Mouse (Mus musculus) G1E (cell line): ENCODE measurements around the gene Galt.

Experiments used
- CTCF ChIP-seq: IDR thresholded peaks from 2 replicates; pipeline ENCODE4 v1.5.1; 2012; ENCODE audit warnings: low read depth, low read length, inconsistent platforms, mixed read lengths
- GATA1 ChIP-seq: IDR thresholded peaks from 2 replicates; pipeline ENCODE4 v1.6.1; 2012; ENCODE audit warnings: borderline replicate concordance, low read length, inconsistent platforms, mixed read lengths

DNA sequence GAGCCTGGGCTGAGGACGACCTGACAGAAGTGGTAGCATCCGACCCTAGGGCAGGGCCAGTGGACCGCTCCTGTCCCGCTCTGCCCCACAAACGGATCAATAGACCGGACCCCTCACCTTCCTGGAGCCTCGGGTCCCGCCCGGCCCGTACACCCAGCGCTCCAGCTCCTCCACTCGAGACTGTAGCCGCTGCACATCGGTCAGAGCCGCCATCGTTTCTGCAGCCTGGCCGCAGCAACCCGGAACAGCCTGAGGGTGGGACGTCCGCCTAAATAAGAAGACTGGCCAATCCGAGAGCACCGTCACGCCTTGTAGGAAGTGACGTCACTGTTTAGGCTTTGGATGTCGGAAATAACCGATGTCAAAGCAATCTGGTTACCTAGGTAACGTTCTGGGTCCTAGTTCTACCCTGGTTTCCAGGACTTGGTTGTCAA is 32.1 kb upstream of the Galt start, which contains the start of gene Dctn3:
- TF ChIP-seq CTCF = no peak
- no peak for TF ChIP-seq GATA1
